ENCODE assay signal across 8 mouse cellular contexts in the genomic region with DNA sequence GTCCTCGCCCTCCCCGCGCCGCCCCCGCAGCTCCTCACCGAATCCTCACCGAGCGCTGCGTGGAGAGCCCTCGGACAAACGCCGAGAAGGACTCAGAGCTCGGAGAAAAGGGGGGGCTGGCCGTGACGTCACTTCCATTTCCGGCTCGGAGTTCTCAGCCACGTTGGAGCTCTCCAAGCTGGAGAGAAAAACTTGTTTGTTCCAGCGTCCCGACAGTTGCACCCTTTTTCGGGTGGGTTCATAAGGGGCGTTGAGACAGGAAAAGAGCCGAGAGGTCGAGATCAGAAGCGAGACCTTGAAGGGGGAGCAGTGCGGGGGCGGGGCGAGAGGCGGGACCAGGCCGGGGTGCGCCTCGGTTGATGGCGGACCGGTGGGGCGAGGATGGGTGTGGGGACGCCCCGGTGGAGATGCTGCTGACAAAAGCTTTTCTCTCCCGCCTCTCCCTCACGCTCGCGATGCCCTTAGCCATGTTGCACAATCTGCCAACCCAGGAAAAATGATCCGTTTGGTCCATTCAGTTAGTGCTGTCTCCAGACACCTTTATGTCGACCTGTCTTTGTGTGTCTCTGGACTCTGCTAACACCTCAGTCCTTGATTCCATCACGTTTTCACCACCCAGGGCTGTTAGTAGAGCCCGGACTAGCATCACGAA. TPM values are rescaled to one million over a fixed set of nuclear protein-coding genes. Genes with fewer than 3 reads are reported as not detected.
DNase-seq lines count a peak whose midpoint lies in the region; ATAC-seq lines count a peak whose summit lies in the region.

Zfp266 (minus strand) TSS at position 112 of the 652 bp plus-strand sequence.

- peak within 1 kb of the TSS; percentile 97 for H3K9ac ChIP-seq in hindbrain, embryonic 16.5 days (ENCODE audit: low read depth, low read length)

- peak; percentile 96 for ATAC-seq in hindbrain, embryonic 16.5 days

- WGBS in hindbrain, embryonic 16.5 days, result 0% methylated on average over 43 of the region's 46 CpGs

- peak within 1 kb of the TSS; percentile 95 for H3K4me3 ChIP-seq in hindbrain, embryonic 16.5 days (ENCODE audit: low read length)

- peak within 1 kb of the TSS; percentile 85 for H3K4me2 ChIP-seq in hindbrain, embryonic 16.5 days (ENCODE audit: low read length)

- H3K4me1 ChIP-seq in hindbrain, embryonic 16.5 days (ENCODE audit: control insufficient read depth, insufficient read depth, low read depth, low read length), result peaks cover 28% of the 10 kb centered on the region

- H3K27me3 ChIP-seq in hindbrain, embryonic 16.5 days (replicated peaks; ENCODE audit: control insufficient read depth, insufficient read depth, low read length), result no peaks in the 10 kb centered on the region

- H3K9me3 ChIP-seq in hindbrain, embryonic 16.5 days (ENCODE audit: control insufficient read depth, low read length), result no peaks in the 10 kb centered on the region

- peak within 1 kb of the TSS; percentile 98 for H3K27ac ChIP-seq in hindbrain, embryonic 16.5 days (ENCODE audit: low read depth, low read length)

- H3K36me3 ChIP-seq in hindbrain, embryonic 16.5 days (ENCODE audit: control insufficient read depth, insufficient read depth, low read length), result no peaks in the 10 kb centered on the region

- peak; percentile 74 for DNase-seq in ZHBTc4 (ENCODE audit: low read depth, low spot score)
- DNase-seq in cerebellum, postnatal 4 days (ENCODE audit: low spot score in 2 of 2), result peak; percentile 82 to 91
- peak; percentile 92 for DNase-seq in gastrocnemius, adult 18-20 months (ENCODE audit: low spot score)
- DNase-seq in left cerebral cortex, adult 11 months (ENCODE audit: low spot score), result peak; percentile 84
- DNase-seq in lung, postnatal 36 days, result peak; percentile 96
- peak; percentile 93 for DNase-seq in retina, embryonic 14.5 days (ENCODE audit: low spot score)
- peak; percentile 88 to 90 for DNase-seq in thymus, postnatal 36 days

RNA-seq across cellular contexts. Expression of gene Zfp266, which starts in this region (rescaled TPM):
- total RNA-seq in gastrocnemius, adult 18-20 months (2021), result 10 to 100 TPM; 15.6 to 15.8 TPM
- polyA plus RNA-seq in hindbrain, embryonic 16.5 days (2015; fragmentation: Nextera tagmentation; extraction: Ambion mirVana), result 84.6 and 91.4 TPM in 2 replicates

Comparison
In these comparisons a context has a peak if more than half of its experiments do, and no peak if none do; other contexts are left out.
1. Peak in every context shown above with its lines: DNase-seq, ATAC-seq, H3K4me3 ChIP-seq and H3K27ac ChIP-seq.